Mouse (Mus musculus) hindlimb bud, embryonic 11.5 days (tissue): ENCODE results near the gene Bckdha.

Source experiments
- DNase-seq: peaks from one replicate; pipeline ENCODE4 v3.0.0-alpha.2; 2012; ENCODE audit warnings: low read depth, low spot score; ENCODE audit errors: extremely low spot score

Gene Bckdha

DNA sequence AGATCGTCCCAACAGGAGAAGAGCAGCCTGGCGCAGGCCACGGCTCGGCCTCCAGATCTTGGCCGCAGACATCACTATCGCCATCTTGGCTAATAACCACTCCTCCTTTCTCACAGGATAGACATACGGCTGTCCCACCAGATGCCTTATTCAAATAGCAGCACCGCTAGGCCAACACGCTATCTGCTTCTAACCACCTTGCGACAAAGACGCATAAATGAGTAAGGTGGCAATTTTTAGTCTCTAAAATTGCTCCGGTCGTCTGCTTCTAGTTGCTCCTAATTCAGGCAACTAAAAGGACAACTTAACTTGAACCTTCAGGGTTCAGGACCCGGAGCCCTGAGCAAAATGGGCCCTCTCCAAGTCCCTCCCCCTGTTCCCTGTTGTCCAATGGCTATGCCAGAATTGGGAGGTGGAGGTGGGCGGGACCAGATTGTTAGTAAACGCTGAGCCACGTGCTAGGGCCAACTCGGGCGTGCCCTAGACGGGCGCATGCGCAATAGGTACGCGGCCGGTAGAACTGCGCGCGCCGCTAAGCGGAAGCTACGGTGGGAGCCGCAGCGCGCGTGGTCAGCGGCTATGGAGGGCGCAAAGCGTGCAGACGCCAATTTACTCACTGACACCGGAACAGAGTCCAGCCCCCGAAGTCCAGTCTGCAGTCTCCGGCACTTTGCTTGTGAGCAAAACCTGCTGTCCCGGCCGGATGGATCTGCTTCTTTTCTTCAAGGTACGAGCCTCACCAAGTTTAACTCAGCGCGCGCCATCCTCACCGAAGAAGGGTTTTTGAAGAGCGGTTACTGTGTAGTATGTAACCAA lies at the start of gene Bckdha, which contains the start of gene Exosc5:
Gene Bckdha, minus strand, starts transcription at position 325 of the 816 bp plus-strand sequence.
Gene Exosc5, plus strand, starts transcription at position 508 of the 816 bp plus-strand sequence.
- peak; percentile 99 for DNase-seq

DNA sequence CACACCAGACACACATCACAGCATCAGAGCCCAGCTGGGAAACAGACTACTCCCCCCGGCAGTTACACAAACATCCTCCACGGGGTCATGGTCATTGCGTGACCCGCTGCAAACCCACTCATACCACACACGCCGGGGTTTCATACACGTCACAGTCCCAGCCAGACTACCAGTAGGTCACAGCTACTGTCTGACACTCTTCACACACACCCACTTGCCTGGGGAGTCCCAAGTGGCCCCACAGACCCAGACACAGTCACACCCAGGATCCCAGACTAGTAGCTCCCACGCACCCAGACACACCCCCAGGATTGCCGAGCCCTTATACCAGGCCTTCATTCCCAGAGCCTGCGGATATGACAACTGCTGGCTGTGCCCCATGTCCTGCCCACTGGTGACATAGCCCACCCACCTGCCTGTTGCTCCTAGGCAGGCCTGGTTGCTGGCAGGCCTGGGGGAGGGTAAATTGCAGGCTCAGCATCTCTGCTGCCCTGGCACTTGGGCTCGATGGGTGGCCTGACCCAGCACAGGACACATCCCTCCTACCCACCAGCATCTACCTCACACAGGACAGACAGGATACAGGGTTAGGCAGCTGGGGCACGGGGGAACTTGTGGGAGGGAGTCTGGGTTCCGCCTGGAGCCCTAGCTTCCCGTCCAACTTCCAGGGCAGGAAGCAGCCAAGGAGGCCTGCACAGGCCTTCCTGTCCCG lies 49.0 kb upstream of the Bckdha start:
- DNase-seq = no peak

DNA sequence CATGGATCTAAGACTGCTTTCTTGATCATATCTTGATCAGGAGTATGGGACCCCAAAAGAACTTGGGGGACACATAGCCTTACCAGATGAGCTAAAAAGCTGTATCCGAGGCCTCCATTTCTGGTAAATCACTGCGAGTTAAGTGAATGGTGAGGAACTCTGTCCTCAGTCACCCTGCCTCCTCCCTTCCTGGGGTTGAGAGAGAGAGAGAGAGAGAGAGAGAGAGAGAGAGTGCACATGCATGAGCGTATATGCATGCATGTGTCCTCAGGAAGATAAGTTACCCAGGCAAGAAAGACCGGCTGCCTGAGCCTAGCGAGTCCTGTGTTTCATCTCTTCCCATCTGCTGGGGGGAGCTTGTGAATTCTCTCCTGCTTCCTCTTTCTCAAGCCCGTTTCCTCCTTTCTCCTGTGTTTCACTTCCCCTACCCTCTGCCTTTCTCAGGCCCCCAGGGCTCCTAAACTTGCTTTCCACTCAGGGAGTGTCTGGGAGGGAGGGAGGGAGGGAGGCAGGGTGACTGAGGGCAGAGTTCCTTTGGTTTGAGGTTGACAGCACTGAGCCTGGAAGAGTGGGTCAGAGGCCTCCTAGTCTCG lies 47.9 kb upstream of the Bckdha start:
- no peak for DNase-seq

DNA sequence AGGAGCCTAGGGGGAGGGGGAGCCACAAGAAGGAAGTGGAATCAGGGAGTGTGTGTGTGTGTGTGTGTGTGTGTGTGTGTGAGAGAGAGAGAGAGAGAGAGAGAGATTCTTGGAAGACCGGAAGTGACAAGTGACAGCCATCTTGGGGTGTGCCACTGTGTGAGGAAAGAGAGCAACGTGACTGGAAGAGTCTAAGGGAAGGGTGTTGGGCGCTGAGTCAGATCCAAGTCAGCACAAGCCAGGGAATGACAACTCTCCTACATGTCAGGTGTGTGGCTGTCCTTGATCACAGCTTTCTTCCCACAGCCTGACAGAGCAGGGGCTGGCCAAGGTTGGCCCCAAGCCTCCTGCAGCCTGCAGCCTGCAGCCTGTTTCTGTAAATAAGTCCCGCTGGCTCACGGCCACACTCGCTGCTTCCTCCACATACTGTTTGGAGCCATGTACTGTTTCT lies 47.0 kb upstream of the Bckdha start:
- DNase-seq = no peak

DNA sequence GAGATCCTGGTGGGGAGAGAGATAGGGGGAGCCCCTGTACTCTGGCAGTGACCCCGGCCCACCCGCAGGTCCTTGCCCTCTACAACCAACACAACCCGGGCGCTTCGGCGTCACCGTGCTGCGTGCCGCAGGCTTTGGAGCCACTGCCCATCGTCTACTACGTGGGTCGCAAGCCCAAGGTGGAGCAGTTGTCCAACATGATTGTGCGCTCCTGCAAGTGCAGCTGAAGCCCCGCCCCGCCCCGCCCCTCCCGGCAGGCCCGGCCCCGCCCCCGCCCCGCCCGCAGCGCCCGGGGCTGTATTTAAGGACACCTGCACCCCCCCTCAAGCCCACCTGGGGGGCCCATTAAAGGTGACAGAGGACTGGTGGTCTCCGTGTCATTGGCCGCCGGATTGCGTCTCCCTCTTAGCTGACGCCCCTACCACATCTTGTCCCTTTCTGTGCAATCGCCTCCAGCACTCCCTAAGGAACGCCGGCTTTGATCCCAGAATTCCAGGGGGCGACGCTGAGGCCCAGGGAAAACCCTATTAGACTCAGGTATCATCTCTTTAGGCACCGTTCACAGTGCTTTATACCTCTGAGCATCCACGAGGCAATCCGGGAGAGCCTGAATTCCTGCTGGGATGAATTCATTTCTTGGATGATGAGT lies 46.1 kb upstream of the Bckdha start:
- DNase-seq = no peak

DNA sequence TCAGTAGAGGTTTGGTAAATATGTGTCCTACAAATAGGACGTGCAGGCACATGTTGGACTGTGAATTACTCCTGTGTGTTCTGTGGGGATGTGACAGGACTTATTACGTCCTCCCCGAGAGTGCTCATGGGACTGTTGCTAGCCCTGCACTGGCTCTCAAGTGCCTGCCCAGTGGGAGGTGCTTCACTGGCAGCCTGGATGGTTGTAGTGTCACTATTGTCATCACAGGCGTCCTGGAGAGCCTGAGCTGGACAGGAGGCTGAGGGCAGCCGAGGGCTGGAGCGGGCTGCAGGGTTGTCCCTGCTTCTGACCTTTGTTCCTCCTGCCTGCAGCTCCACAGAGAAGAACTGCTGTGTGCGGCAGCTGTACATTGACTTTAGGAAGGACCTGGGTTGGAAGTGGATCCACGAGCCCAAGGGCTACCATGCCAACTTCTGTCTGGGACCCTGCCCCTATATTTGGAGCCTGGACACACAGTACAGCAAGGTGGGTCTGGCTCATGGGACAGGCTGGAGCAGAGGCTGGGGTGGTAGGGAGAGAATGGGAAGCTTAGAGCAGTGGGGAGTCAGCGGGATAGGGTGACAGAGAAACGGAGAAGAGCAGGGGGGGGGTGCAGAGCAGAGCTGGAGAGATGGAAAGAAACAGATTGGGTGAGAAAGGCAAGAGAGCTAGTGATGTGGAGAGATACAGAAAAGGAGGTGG lies 45.2 kb upstream of the Bckdha start:
- no peak for DNase-seq

DNA sequence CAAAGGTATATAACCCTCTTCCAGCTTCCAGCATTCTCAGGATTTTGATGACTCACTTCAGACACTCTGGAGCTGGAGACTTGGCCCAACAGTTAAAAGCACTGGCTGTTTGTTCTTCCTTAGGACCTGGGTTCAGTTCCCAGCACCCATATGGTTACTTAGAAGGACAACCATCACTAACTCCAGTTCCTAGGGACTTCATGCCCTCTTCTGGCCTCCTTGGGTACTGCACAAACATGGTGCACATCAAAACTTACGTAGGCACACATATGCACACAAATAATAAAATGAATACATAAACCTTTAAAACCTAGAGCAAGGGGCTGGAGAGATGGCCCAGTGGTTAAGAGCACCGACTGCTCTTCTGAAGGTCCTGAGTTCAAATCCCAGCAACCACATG lies 43.6 kb upstream of the Bckdha start:
- DNase-seq = no peak

DNA sequence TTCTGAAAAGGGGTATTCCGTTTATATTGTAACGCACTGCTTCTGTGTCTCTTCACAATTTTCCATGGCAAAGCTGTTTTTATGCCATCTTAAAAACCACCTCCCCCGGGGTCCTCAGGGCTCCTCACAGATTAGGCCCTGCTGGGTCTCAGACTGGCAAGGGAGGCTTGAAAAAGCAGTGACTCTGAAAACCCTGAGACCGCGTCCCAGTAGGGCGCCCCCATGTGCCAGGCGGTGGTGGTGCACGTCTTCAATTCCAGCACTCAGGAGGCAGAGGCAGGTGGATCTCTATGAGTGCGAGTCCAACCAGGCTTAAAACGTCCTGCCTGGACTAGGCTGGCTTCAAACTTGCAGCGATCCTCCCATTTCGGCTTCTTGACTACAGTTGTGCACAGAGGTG lies 42.0 kb upstream of the Bckdha start:
- DNase-seq = no peak

DNA sequence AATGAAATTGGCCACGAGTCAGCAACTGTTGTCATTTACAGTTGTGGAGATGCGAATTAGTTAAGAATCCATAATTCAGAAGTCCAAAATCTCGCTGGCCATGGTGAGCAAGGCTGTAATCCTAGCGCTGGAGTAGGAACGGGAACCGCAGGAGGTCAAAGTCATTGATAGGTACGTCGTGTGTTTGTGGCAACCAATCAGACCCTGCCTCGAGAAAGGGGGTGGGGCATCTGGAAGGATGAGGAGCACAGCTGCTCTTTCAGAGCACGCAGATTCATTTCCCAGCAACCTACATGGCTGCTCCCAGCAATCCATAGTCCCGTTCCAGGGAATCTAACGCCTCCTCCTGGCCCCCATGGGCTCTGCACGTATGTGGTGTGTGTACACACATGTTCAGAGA lies 41.1 kb upstream of the Bckdha start:
- DNase-seq = no peak

DNA sequence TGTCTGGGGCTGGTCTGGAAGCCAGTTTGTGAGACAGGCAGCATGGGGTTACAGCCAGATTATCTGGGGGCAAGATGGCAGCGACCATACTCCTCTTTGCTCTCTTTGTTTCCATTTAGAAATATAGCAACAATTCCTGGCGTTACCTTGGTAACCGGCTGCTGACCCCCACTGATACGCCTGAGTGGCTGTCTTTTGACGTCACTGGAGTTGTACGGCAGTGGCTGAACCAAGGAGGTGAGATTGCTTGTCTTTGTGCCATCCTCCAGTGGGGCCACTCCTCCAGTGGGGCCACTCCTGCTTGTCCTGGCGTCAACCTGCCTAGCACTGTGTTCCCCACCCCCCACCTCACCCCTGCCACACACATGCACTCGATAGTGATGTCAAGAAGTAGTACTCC lies 35.3 kb upstream of the Bckdha start:
- no peak for DNase-seq

DNA sequence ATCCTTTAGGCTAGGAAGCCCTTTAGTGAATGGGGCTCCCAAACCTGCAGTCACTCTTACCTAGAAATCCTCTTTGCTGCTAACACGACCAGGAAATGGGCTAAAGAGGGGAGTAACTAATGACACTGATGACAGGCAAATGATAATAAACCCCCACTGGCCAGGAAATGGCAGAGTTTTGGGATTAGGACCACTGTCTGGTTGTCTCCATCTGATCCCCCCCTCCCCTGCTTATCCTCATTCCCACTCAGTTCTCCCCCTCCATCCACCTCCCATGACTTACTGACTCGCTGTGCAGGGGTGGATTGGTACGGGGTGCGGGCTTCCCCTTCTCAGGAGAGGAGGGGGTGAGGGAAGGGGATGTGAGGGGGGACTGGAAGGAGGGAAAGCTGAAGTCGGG lies 31.3 kb upstream of the Bckdha start:
- DNase-seq = no peak

DNA sequence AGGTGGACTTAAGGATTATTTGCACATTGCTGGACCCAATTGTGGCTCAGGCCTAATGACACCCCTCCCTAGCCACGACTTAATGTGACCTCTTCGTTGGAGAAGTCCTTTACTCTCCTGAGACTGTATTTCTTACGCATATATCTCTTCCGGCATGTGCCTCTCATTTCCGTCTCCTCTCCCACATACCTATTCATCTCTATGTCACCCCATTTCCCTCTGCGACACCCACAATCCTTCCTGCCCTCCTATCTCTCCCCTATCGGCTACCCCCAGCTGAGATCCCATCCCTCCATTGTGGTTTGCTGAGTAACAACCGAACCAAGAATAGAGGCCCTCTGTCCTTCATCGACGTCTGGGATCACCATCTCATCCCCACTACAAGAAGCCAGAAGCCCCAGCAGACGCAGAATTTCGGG lies 30.8 kb upstream of the Bckdha start:
- DNase-seq = no peak

DNA sequence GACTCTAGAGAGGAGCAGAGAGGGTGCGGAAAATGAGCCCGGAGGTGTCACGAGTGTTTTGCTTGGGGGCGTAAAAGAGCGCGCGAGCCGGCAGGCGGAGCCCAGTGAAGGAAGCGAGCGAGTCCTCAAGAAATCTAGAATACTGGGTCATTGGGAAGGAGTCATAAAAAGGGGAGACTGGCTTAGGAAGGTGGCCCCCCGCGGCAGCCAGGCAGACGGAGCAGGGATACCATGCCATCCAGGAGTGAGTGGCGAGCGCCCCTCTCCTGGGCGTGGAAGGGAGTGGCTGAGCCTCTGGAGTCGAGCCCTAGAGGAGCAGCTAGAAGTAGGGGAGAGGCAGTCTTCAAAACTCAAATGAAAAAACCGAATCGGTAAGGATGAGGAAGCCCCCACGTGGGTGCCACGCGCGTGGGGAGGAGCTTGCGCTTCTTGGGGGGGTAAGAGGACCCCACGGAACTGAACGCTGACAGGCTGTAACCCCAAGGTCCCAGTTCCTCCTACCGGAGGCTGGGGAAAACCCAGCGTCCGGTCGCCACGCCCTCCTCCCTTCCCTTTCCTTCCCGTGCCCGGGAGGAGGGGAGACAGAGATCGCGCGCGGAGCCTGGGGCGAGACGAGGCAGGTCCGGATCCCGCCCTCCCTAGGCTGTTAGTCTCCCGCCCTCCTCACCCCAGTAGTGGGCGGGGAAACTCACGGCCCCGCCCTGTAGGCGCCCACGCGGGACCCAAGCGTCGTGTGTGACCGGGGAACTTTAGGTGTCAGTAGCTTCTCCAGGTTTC lies 30.2 kb upstream of the Bckdha start:
- no peak for DNase-seq

DNA sequence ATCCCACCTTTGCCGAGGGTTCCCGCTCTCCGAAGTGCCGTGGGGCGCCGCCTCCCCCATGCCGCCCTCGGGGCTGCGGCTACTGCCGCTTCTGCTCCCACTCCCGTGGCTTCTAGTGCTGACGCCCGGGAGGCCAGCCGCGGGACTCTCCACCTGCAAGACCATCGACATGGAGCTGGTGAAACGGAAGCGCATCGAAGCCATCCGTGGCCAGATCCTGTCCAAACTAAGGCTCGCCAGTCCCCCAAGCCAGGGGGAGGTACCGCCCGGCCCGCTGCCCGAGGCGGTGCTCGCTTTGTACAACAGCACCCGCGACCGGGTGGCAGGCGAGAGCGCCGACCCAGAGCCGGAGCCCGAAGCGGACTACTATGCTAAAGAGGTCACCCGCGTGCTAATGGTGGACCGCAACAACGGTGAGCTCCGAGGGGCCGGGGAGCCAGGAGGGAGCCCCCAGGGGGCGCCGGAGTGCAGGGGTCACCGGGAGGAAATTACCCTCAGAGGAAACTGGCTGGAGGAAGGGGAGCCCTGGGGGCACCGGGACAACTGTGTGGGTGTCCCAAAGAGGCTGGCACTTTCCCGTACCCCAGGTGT lies 29.1 kb upstream of the Bckdha start:
- DNase-seq = no peak

DNA sequence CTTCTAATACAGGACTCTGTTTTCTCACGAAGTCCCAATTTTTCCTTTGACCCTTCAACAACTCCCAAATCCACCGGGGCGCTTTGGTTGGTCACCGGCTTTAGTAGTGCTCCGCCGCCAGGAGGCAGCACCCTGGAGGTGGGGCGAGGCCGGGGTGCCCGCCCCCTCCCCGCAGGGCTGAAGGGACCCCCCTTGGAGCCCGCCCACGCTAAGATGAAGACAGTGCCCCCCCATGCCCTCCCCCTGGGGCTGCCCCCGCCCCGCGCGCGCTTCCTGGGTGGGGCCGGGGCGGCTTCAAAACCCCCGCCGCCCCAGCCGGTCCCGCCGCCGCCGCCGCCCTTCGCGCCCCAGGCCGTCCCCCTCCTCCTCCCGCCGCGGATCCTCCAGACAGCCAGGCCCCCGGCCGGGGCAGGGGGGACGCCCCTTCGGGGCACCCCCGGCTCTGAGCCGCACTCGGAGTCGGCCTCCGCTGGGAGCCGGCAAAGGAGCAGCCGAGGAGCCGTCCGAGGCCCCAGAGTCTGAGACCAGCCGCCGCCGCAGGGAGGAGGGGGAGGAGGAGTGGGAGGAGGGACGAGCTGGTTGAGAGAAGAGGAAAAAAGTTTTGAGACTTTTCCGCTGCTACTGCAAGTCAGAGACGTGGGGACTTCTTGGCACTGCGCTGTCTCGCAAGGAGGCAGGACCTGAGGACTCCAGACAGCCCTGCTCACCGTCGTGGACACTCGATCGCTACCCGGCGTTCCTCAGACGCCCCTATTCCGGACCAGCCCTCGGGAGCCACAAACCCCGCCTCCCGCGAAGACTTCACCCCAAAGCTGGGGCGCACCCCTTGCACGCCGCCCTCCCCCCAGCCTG lies 28.1 kb upstream of the Bckdha start, which contains the start of gene Tgfb1:
Gene Tgfb1, plus strand, starts transcription at position 323 of the 852 bp plus-strand sequence.
- no peak for DNase-seq

DNA sequence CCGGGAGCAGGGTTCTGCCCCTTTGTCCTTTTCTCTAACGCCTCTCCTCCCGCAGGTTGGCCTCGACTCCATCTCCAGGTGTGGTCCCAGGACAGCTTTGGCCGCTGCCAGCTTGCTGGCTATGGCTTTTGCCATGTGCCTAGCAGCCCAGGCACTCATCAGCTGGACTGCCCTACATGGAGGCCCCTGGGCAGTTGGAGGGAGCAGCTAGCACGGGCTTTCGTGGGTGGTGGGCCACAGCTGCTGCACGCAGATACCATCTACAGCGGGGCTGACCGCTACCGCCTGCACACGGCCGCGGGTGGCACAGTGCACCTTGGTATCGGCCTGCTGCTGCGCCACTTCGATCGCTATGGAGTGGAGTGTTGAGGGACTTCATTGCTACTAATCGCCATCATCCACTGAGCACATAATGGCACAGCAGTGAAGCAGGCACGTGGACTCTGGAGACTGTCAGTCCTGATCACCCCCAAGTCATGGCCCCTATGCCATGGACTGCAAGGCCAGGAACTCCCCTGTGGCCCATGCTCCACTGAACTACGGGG lies 27.2 kb upstream of the Bckdha start:
- DNase-seq = no peak

DNA sequence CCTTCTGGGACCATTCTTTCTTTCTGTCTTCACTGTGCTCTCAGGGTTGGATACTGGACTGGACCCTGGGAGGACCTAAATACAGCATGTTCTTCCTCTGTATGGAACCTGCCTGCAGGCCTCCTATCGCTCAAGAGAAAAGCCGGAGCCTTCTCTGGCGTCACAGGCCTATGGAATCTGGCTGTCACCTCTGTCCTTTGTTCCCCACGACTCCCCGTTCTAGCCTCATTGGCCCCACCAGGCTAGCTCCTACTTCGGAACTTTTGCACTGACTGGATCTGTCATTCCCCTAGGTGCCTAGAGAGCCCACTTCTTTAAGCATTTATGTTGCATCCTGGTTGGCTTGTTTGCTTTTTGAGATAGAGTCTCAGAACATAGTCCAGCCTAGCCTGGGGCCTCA lies 25.9 kb upstream of the Bckdha start:
- no peak for DNase-seq

DNA sequence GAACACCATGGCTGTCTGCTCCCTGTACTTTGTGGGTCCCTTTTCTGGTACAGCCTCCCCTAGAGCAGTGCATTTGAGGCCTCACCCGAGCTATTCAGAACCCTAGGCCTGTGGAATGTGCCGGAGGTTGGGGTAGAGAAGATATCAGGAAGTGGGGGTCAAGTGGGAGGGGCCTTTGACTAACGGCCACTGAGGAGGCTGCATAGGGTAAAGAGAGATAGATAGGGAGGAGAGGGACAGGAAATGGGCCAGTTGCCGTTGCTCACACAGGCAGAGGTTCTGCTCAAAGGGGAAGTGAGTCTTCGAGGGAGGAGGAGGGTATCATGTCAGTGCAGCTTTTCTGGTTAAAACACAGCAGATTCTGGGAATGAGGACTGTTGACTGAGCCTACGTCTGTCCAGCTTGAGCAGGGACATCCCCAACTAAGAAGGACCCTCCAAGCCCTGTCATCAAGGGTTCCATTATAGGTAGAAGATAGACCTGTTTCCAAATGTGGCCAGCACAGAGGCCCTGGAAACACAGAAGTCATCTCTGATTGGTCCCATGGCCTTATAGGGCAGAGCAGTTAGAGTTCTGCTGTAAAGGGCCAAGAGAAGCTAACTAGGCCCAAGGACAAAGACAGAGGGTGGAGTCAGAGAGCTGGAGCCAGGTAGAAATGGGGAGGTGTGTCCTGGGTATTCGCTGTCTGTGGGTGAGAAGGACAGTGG lies 24.8 kb upstream of the Bckdha start:
- DNase-seq = no peak
